Mouse (Mus musculus) A20 (cell line): ENCODE measurements around the gene Adh7.

Experiments
- DNase-seq: peaks from one replicate; pipeline ENCODE4 v3.0.0-alpha.2; 2011; ENCODE audit warnings: low read depth, low spot score

Adh7 gene

GRCm38 (mm10) chr3:138224363-138224954 lies 6.9 kb downstream of the Adh7 start:
- no peak for DNase-seq

- DNase-seq: no peak
These were observed 7.8 kb downstream of the Adh7 start for GRCm38 (mm10) chr3:138225331-138225730.

GRCm38 (mm10) chr3:138225853-138226252 lies 8.3 kb downstream of the Adh7 start:
- DNase-seq: no peak

GRCm38 (mm10) chr3:138226476-138226875 lies 8.9 kb downstream of the Adh7 start:
- DNase-seq: no peak

GRCm38 (mm10) chr3:138227082-138227481 lies 9.5 kb downstream of the Adh7 start:
- DNase-seq: no peak

- DNase-seq: no peak
These were observed 10.2 kb downstream of the Adh7 start for GRCm38 (mm10) chr3:138227782-138228181.

- no peak for DNase-seq
These were observed 11.9 kb downstream of the Adh7 start for GRCm38 (mm10) chr3:138229448-138229847.

- DNase-seq: no peak
These were observed 12.7 kb downstream of the Adh7 start for GRCm38 (mm10) chr3:138230266-138230665.

GRCm38 (mm10) chr3:138231531-138231930 lies 14.0 kb downstream of the Adh7 start:
- DNase-seq: no peak

GRCm38 (mm10) chr3:138236546-138237163 lies 19.1 kb downstream of the Adh7 start:
- DNase-seq: no peak

GRCm38 (mm10) chr3:138238046-138238445 lies 20.5 kb downstream of the Adh7 start:
- DNase-seq: no peak

- no peak for DNase-seq
These were observed 21.9 kb downstream of the Adh7 start for GRCm38 (mm10) chr3:138239461-138239860.

- peak; percentile 39 for DNase-seq
These were observed 22.9 kb downstream of the Adh7 start for GRCm38 (mm10) chr3:138240411-138240810.

- DNase-seq: no peak
These were observed 23.4 kb downstream of the Adh7 start for GRCm38 (mm10) chr3:138240942-138241341.

- DNase-seq: no peak
These were observed 23.8 kb downstream of the Adh7 start for GRCm38 (mm10) chr3:138241371-138241770.

GRCm38 (mm10) chr3:138242021-138242726 lies 24.6 kb downstream of the Adh7 start:
- no peak for DNase-seq

- no peak for DNase-seq
These were observed 25.4 kb downstream of the Adh7 start for GRCm38 (mm10) chr3:138242933-138243332.

GRCm38 (mm10) chr3:138244338-138244874 lies 26.8 kb downstream of the Adh7 start:
- no peak for DNase-seq

- no peak for DNase-seq
These were observed 29.0 kb downstream of the Adh7 start for GRCm38 (mm10) chr3:138246511-138247020.

- no peak for DNase-seq
These were observed 29.7 kb downstream of the Adh7 start for GRCm38 (mm10) chr3:138247241-138247640.

GRCm38 (mm10) chr3:138248011-138248410 lies 30.5 kb downstream of the Adh7 start:
- DNase-seq: no peak

- no peak for DNase-seq
These were observed 31.2 kb downstream of the Adh7 start for GRCm38 (mm10) chr3:138248746-138249145.
